Mouse (Mus musculus) erythroblast, embryonic 14.5 days (primary cell): ENCODE data around the gene Stx8.

Experiments used
- GATA1 ChIP-seq: IDR thresholded peaks from 2 replicates; pipeline ENCODE4 v1.6.1; 2012; ENCODE audit warnings: low read length, inconsistent platforms, mixed read lengths
- TAL1 ChIP-seq: IDR thresholded peaks from 3 replicates; pipeline ENCODE4 v1.6.1; 2012; ENCODE audit warnings: low read length, inconsistent platforms, mixed read lengths

DNA sequence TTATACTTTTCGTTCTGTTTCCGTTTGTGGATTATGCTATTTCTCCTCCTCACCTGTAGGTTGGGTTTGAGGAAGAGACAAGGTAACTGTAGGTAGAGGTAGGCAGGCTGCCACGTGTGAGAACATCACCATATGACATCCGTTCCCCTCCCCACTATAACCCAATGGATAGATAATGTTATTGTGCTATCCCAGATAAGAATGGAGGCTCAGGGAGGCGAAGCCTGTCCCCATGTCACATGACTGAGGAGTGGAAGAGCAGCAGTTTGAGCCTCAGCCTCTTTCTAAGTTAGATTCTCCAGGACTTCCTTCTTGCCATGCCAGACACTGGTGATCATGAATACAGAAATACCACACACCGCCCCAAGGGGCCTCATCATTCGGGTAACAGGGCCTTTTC, 211.4 kb downstream of the Stx8 start:
- TF ChIP-seq GATA1: no peak
- TF ChIP-seq TAL1: no peak
